Mouse (Mus musculus) limb, embryonic 14.5 days (tissue): ENCODE measurements around the gene Lars2. TPM values are rescaled to one million over a fixed set of nuclear protein-coding genes. Genes with fewer than 3 reads are reported as not detected.
"Not testable (repeated sequence)": the region's sequence is repeated elsewhere in the genome, so short reads cannot be mapped to it uniquely, and the experiment has no call there.

ENCODE experiments used
- ATAC-seq: fragments of 200-750 bp; cut with Nextera tagmentation; 2 replicates; pipeline ENCODE4 v1.8.0; 2017; ENCODE audit warnings: low read depth, moderate number of reproducible peaks, moderate TSS enrichment; ENCODE audit not compliant: low FRiP score
- DNase-seq: peaks from one replicate; pipeline ENCODE4 v3.0.0-alpha.2; 2015; ENCODE audit warnings: low spot score
- H3K27ac ChIP-seq: fragments of 300-500 bp; sonication (generic); replicated peaks from 2 replicates; pipeline ENCODE4 v1.5.1; 2014; ENCODE audit warnings: low read depth, mild to moderate bottlenecking, low read length, moderate library complexity, mixed read lengths
- H3K27me3 ChIP-seq: fragments of 300-500 bp; sonication (generic); 2 replicates; pipeline ENCODE4 v1.6.1; 2014; ENCODE audit warnings: low read length, mixed read lengths; ENCODE audit not compliant: control insufficient read depth, insufficient read depth
- H3K36me3 ChIP-seq: fragments of 300-500 bp; sonication (generic); 2 replicates; pipeline ENCODE4 v1.6.1; 2014; ENCODE audit warnings: mild to moderate bottlenecking, low read length, moderate library complexity, mixed read lengths; ENCODE audit not compliant: control insufficient read depth, insufficient read depth
- H3K4me1 ChIP-seq: fragments of 300-500 bp; sonication (generic); 2 replicates; pipeline ENCODE4 v1.6.1; 2014; ENCODE audit warnings: antibody characterized with exemption, low read length, mixed read lengths; ENCODE audit not compliant: control insufficient read depth, insufficient read depth
- H3K4me2 ChIP-seq: fragments of 300-500 bp; sonication (generic); replicated peaks from 2 replicates; pipeline ENCODE4 v1.6.1; 2014; ENCODE audit warnings: low read depth, mild to moderate bottlenecking, low read length, moderate library complexity; ENCODE audit not compliant: severe bottlenecking
- H3K4me3 ChIP-seq: fragments of 300-500 bp; sonication (generic); replicated peaks from 2 replicates; pipeline ENCODE4 v1.5.1; 2014; ENCODE audit warnings: low read length
- H3K9ac ChIP-seq: fragments of 300-500 bp; sonication (generic); 2 replicates; pipeline ENCODE4 v1.6.1; 2014; ENCODE audit warnings: mild to moderate bottlenecking, low read depth, low read length, moderate library complexity; ENCODE audit not compliant: severe bottlenecking
- H3K9me3 ChIP-seq: fragments of 300-500 bp; sonication (generic); 2 replicates; pipeline ENCODE4 v1.6.1; 2016; ENCODE audit warnings: low read length; ENCODE audit not compliant: control insufficient read depth
- POLR2A ChIP-seq: fragments of 200-500 bp; IDR thresholded peaks from 2 replicates; pipeline ENCODE4 v1.8.0; 2012; ENCODE audit warnings: inconsistent platforms, mild to moderate bottlenecking, moderate library complexity, borderline replicate concordance; ENCODE audit not compliant: insufficient read depth, insufficient read length; ENCODE audit errors: extremely low read depth
- WGBS: fragments of 180-500 bp; shearing (Covaris S2); extraction: QIAGEN DNeasy Blood & Tissue Kit; methylation state at CpG from one replicate; pipeline ENCODE4 v1.1.7; 2014; 5-methylcytosine and 5-hydroxymethylcytosine counted together
- polyA plus RNA-seq, 2 experiments: library from polyadenylated mRNA; depleted of rRNA in 1 of 2; stranded (reverse) in 1 of 2; unstranded in 1 of 2; fragments of >200 nt; fragmentation: Nextera tagmentation in 1 of 2; extraction: Ambion mirVana in 1 of 2; gene quantifications; 2 replicates each; pipeline versions ENCODE4 v1.2.1 to v1.2.3; 2012 to 2014

Lars2 gene
- polyA plus RNA-seq, 2 experiments = 678 to 1,593 TPM

DNA sequence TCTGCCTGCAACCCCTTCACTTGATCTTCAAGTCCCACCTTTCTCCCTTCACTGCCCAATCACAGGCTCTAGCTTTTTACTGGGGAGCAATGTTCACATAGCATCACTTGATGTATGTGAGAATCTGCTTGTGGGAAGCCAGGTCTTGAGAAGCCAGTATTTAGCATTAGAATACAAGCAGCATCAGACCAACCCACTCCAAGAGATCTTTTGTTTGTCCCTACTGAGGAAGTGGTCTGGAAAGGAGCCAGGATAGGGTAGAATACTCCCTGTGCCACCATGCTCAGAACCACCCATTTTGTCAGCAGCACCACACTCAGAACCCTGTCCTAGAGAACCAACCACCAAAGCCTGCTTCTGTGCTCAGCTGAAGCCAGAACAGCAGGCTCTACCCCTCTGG, 64.2 kb downstream of the Lars2 start:
- H3K4me1 ChIP-seq = peaks cover 4% of the 10 kb centered on the region; the same call in 1 of the 2 replicates
- no peak overlapping the region for H3K9ac ChIP-seq
- H3K27ac ChIP-seq = no peak overlapping the region
- ATAC-seq (no peak), DNase-seq (no peak)
- H3K9me3 ChIP-seq = no peaks in the 10 kb centered on the region
- no peak overlapping the region for H3K4me2 ChIP-seq
- peaks cover 40% of the 10 kb centered on the region for H3K36me3 ChIP-seq
- no peak for TF ChIP-seq POLR2A
- no peak overlapping the region for H3K4me3 ChIP-seq
- no peaks in the 10 kb centered on the region for H3K27me3 ChIP-seq

DNA sequence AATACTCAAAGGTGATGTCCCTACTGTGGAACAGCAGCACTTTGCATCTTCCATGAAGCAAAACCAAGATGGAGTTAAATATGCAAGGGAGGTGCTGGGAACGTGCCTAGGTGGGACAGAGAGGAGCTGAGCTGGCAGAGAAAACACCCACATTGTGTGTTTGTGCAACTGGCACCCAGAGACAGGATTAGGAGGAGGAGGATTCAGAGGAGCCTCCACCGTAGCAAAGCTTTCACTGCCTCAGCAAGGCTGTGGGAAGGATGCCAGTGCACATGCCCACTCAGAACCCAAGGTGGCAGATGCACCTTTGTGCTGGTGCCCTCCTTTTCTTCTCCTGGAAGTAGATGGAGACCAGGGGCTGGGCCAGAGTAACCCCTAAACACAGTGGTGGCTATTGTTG, 71.5 kb downstream of the Lars2 start:
- Histone ChIP-seq H3K4me3 (no peak overlapping the region), H3K4me2 (no peak overlapping the region), H3K9me3 (no peaks in the 10 kb centered on the region), H3K36me3 (peaks cover 48% of the 10 kb centered on the region), H3K27ac (no peak overlapping the region), H3K27me3 (no peaks in the 10 kb centered on the region), H3K4me1 (no peaks in the 10 kb centered on the region), H3K9ac (no peak overlapping the region)
- ATAC-seq (no peak), DNase-seq (no peak)
- TF ChIP-seq POLR2A = no peak
- 80% methylated on average over 2 of the region's 2 CpGs for WGBS

DNA sequence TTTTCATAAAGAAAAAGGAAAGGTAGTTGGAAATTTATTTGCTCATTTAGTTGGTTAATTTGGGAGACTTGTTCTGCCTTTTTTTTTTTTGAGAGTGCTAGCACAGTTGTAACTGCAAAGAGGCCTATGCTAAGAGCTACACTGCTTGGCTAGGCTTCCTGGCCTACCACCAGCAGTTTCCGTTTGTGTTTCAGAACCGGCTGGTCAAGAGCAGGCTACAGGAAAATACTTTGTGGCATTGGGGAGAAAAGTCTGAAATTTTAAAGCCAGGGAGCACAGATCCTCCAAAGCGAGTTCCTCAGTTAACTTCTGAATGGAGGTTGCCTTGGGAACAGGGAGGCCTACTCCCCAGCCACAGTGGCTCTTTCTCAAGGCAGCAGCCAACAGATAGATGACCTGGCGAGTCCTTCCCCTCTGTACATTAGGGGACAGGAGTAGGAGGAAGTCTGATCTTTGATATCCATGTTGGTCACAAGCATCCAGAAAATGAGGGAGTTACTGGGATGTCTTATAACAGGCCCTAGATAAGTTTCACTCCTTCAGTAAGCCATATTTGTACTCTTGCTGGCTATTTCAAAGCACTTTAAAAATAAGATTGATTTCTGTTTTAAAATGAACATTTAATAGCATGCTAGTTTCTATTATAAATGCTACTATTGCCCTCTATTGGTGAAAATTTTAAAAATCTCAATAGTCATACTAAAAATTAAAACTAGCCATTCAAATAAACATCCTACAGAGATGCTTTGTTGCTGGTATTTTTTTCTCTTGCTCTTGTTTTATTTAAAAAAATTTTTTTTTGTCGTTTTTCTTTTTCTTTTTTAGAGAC, 73.7 kb downstream of the Lars2 start:
- peak; percentile 71 for DNase-seq
- WGBS = 63% methylated on average over 5 of the region's 5 CpGs
- Histone ChIP-seq H3K9ac (no peak overlapping the region), H3K4me2 (no peak overlapping the region), H3K27me3 (no peaks in the 10 kb centered on the region), H3K4me1 (no peaks in the 10 kb centered on the region), H3K9me3 (no peaks in the 10 kb centered on the region), H3K4me3 (no peak overlapping the region), H3K27ac (no peak overlapping the region), H3K36me3 (peaks cover 34% of the 10 kb centered on the region)
- no peak for ATAC-seq
- TF ChIP-seq POLR2A = no peak

DNA sequence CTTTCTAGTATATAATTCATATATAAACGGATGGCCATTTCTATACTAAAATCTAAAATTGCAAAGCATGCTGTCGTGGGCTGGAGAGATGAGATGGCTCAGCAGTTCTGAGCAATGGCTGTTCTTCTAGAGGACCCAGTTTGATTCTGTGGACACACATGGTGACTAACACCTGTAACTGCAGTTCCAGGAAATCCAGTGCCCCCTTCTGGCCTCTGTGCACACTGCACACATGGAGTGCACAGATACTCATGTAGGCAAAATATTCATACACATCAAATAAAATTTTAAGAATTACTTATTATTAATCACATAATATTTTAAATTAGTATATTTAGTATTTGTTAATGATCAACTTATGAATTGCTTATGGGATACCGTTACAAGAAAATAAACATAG, 80.4 kb downstream of the Lars2 start:
- not testable (repeated sequence) for H3K4me2 ChIP-seq, H3K27ac ChIP-seq, H3K9ac ChIP-seq, H3K4me3 ChIP-seq, ATAC-seq, H3K9me3 ChIP-seq, H3K27me3 ChIP-seq, H3K4me1 ChIP-seq, DNase-seq, H3K36me3 ChIP-seq
- 96% methylated on average over 2 of the region's 3 CpGs for WGBS

DNA sequence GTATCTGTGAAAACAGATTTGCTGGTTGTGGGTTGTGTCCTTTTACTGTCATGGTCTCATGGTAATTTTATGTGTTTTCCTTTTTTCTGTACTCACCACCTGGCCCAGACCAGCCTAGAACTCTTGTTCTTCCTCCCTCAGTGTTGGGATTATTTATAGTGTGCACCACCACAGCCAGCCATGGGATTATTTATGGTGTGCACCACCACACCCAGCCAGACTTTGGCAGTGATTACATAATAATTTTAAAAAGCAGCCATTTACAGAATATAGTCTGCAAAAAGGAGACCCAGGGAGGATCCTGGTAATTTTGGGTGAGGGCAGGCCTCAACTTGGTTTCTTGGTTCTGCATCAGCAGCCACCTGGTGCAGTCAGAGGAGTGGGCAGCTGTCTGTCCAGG, 81.9 kb downstream of the Lars2 start:
- no peak for DNase-seq

DNA sequence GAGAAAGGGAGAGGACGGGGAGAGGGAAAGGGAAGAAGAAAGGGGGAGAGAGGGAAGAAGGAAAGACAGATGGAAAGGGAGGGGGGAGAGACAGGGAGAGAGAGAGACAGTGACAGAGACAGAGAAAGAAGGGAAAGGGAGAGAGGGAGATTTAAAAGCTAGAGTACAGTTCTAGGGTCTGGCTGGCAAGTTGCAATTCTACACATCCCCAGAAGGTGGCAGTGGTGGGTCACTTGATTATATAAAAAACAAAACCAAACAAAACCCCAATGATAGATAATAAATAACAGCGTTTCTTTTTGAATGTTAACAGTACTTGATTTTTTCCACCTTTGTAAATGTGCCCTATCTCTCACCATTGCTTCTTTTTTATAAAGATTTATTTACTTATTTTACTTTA, 83.4 kb downstream of the Lars2 start:
- Histone ChIP-seq H3K4me1 (no peaks in the 10 kb centered on the region), H3K4me2 (no peak overlapping the region), H3K27ac (no peak overlapping the region), H3K36me3 (peaks cover 8% of the 10 kb centered on the region; the same call in 1 of the 2 replicates), H3K9ac (no peak overlapping the region), H3K9me3 (no peaks in the 10 kb centered on the region), H3K4me3 (no peak overlapping the region), H3K27me3 (no peaks in the 10 kb centered on the region)
- DNase-seq (peak; percentile 40), ATAC-seq (no peak)
- 38% methylated on average over 2 of the region's 2 CpGs for WGBS
- no peak for TF ChIP-seq POLR2A

More for the DNA sequence above, 81.9 kb downstream of the Lars2 start:
- Histone ChIP-seq H3K4me2 (no peak overlapping the region), H3K27ac (no peak overlapping the region), H3K36me3 (no peaks in the 10 kb centered on the region; the same call in 1 of the 2 replicates), H3K4me1 (no peaks in the 10 kb centered on the region), H3K27me3 (no peaks in the 10 kb centered on the region), H3K9me3 (no peaks in the 10 kb centered on the region), H3K9ac (no peak overlapping the region), H3K4me3 (no peak overlapping the region)
- no peak for ATAC-seq
- TF ChIP-seq POLR2A = no peak
